Mouse (Mus musculus): ENCODE results near the gene 4933428M09Rik. TPM values are rescaled to one million over a fixed set of nuclear protein-coding genes. Genes with fewer than 3 reads are reported as not detected.
A peak's percentile ranks its signal among the peaks of the same experiment; 100 is the strongest.
"Not testable (repeated sequence)": the region's sequence is repeated elsewhere in the genome, so short reads cannot be mapped to it uniquely, and the experiment has no call there.

Gene 4933428M09Rik
- not detected in 2 replicates for total RNA-seq (2014; rRNA removed)
- not detected in 2 replicates for polyA plus RNA-seq (2015; fragmentation: Nextera tagmentation; extraction: Ambion mirVana)

DNA sequence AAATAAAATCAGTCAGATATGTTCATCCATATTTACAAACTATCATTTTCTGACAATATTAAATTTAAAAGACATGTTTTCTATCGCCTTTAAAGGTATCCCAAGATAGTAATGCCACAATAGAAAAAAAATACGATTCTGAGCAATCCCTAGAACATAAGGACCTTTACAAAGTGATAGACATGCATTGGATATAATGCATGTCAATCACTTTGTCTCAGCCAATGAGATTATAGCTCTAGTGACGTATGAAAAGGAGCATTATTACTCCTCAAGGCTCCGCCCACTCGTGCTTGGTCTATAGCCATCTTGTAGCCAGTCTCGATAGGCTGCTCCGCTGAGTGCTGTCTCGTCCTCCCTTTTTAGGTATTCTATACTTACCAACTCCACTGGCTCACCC lies at the start of gene 4933428M09Rik:
4933428M09Rik (plus strand) TSS at position 301 of the 400 bp plus-strand sequence.
- Histone ChIP-seq H3K27me3 (ENCODE audit: insufficient read depth, low read length) (no peaks in the 10 kb centered on the region), H3K4me3 (ENCODE audit: low read length) (no peak within 1 kb of the TSS), H3K36me3 (ENCODE audit: insufficient read depth, low read length) (no peaks in the 10 kb centered on the region), H3K9ac (replicated peaks; ENCODE audit: low read length) (no peak within 1 kb of the TSS), H3K9me3 (ENCODE audit: low read length) (no peaks in the 10 kb centered on the region), H3K4me1 (ENCODE audit: insufficient read depth, low read length) (no peaks in the 10 kb centered on the region), H3K27ac (no peak within 1 kb of the TSS), H3K4me2 (ENCODE audit: low read depth, low read length) (no peak within 1 kb of the TSS)
- no peak for DNase-seq (ENCODE audit: low spot score)
- 87% methylated on average over 8 of the region's 8 CpGs for WGBS
- no peak for TF ChIP-seq CTCF (IDR thresholded peaks at IDR 0.05; ENCODE audit: low read depth)
- ATAC-seq: no peak

DNA sequence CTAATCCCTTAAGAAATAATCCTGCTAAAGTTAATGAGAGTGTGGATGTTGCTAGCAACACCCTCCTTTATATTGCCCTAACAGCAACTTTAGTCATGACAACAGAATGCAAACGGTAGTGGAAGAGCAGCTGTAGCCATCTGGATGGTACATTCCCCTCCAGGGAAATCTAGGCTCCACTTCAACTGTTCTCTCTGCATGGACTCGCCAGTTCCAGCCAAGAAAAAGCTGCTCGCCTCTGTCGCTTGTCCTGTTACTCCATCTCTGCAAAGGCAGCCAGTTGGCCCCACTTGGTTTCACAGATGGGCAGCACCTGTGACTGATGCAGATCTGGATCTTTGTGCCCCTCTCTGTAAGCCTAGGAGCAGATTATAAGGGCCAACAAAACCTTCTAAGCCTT lies 45.0 kb upstream of the 4933428M09Rik start:
- no peak for TF ChIP-seq CTCF (IDR thresholded peaks at IDR 0.05; ENCODE audit: low read depth)
- Histone ChIP-seq H3K27ac (no peak overlapping the region), H3K4me3 (ENCODE audit: low read length) (no peak overlapping the region), H3K9ac (replicated peaks; ENCODE audit: low read length) (no peak overlapping the region), H3K36me3 (ENCODE audit: insufficient read depth, low read length) (no peaks in the 10 kb centered on the region), H3K27me3 (ENCODE audit: insufficient read depth, low read length) (no peaks in the 10 kb centered on the region), H3K4me2 (ENCODE audit: low read depth, low read length) (no peak overlapping the region), H3K4me1 (ENCODE audit: insufficient read depth, low read length) (no peaks in the 10 kb centered on the region), H3K9me3 (ENCODE audit: low read length) (no peaks in the 10 kb centered on the region)
- 52% methylated on average over 4 of the region's 4 CpGs for WGBS
- peak; percentile 53 for DNase-seq (ENCODE audit: low spot score)
- ATAC-seq: peak; percentile 69; the same call in 1 of the 2 replicates

DNA sequence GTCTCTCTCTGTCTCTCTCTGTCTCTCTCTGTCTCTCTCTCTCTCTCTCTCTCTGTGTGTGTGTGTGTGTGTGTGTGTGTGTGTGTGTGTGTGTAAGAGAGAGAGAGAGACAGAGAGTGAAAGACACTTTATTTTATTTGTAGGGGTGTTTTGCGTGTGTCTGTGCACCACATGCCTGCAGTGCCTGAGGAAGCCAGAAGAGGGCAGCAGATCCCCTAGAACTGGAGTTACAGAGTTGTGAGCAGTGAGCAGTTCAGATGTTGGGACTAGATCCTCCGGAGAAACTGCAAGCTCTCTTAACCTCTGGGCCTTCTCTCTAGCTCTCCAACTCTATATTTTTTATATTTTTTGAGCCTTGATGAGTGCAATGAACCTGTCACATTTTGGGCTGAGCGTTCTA lies 12.5 kb downstream of the 4933428M09Rik start:
- H3K4me2 ChIP-seq (ENCODE audit: low read depth, low read length); ATAC-seq; H3K36me3 ChIP-seq (ENCODE audit: insufficient read depth, low read length); H3K4me3 ChIP-seq (ENCODE audit: low read length); H3K27me3 ChIP-seq (ENCODE audit: insufficient read depth, low read length); H3K4me1 ChIP-seq (ENCODE audit: insufficient read depth, low read length); H3K27ac ChIP-seq; H3K9me3 ChIP-seq (ENCODE audit: low read length); DNase-seq (ENCODE audit: low spot score); H3K9ac ChIP-seq (replicated peaks; ENCODE audit: low read length): not testable (repeated sequence)
- WGBS: 90% methylated on average over 3 of the region's 3 CpGs
- TF ChIP-seq CTCF (IDR thresholded peaks at IDR 0.05; ENCODE audit: low read depth): peak; percentile 28; the same call in 1 of the 2 replicates

DNA sequence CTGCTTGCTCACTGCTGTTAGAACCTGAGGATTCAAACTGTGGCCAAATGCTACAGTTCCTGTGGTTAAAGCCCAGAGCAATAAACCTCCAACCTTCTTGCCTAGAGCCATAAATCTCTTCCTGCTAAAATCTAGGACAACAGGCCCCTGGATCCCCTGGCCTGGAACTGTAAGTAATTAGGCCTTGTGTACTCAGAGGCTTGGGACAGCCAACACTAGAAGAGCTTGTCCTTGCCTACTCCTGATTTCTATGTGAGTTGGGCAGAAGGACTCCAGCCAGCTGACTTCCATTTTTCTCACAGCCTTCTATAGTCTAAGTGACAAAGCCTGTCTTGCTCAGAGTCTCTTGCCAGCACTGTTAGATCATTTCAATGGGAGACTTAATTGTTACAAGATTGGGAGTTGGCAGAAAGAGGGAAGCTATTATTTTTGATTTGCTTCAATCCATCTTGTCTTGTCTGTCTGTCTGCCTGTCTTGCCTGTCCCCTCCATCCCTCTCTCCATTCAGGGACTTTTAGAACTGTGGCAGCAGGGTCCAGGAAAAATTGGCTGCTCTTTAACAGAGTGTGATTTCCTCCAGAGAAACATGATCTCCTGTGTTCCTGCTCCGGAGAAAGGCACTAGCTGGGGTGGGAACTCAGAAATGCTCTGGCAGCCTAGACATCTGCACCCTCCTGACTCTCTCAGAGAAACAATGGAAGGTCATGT lies 15.7 kb downstream of the 4933428M09Rik start:
- no peaks in the 10 kb centered on the region for H3K36me3 ChIP-seq (ENCODE audit: insufficient read depth, low read length)
- H3K4me3 ChIP-seq (ENCODE audit: low read length): no peak overlapping the region
- no peak overlapping the region for H3K9ac ChIP-seq (replicated peaks; ENCODE audit: low read length)
- H3K27ac ChIP-seq: no peak overlapping the region
- H3K4me1 ChIP-seq (ENCODE audit: insufficient read depth, low read length): no peaks in the 10 kb centered on the region
- H3K9me3 ChIP-seq (ENCODE audit: low read length): no peaks in the 10 kb centered on the region
- no peak for TF ChIP-seq CTCF (IDR thresholded peaks at IDR 0.05; ENCODE audit: low read depth)
- WGBS: 62% methylated on average over 1 of the region's 1 CpGs
- DNase-seq (ENCODE audit: low spot score) (peak; percentile 6), ATAC-seq (peak; percentile 51; the same call in 1 of the 2 replicates)
- no peak overlapping the region for H3K4me2 ChIP-seq (ENCODE audit: low read depth, low read length)
- H3K27me3 ChIP-seq (ENCODE audit: insufficient read depth, low read length): no peaks in the 10 kb centered on the region

DNA sequence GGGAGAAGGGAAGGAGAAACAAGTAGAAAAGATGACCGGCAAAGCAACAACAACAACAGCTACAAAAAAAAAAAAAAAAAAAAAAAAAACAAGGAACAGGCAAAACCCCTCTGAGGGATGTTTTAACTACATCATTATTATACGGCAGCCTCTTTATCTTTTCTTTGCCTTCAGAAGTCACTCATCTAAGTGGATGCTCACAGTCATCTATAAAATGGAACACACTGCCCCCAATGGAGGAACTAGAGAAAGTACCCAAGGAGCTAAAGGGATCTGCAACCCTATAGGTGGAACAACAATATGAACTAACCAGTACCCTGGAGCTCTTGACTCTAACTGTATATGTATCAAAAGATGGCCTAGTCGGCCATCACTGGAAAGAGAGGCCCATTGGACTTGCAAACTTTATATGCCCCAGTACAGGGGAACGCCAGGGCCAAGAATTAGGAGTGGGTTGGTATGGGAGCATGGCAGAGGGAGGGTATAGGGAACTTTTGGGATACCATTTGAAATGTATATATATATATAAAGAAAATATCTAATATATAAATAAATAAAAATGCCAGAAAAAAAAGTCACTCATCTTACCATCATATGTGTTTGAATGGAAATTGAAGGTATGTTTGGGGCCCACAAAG lies 30.3 kb downstream of the 4933428M09Rik start:
- Histone ChIP-seq H3K4me3 (ENCODE audit: low read length) (peak overlapping the region; percentile 38), H3K4me2 (ENCODE audit: low read depth, low read length) (peak overlapping the region; percentile 64; the same call in 1 of the 2 replicates)
- not testable (repeated sequence) for H3K27me3 ChIP-seq (ENCODE audit: insufficient read depth, low read length); H3K27ac ChIP-seq; H3K4me1 ChIP-seq (ENCODE audit: insufficient read depth, low read length); DNase-seq (ENCODE audit: low spot score); H3K9ac ChIP-seq (replicated peaks; ENCODE audit: low read length); H3K36me3 ChIP-seq (ENCODE audit: insufficient read depth, low read length); ATAC-seq; H3K9me3 ChIP-seq (ENCODE audit: low read length)
- 86% methylated on average over 3 of the region's 4 CpGs for WGBS

- H3K4me3 ChIP-seq (ENCODE audit: low read length): peak within 1 kb of the TSS; percentile 38
- peak; percentile 87 for ATAC-seq
- peak; percentile 75 for DNase-seq (ENCODE audit: low spot score)
- no peaks in the 10 kb centered on the region for H3K4me1 ChIP-seq (ENCODE audit: insufficient read depth, low read length)
- no peaks in the 10 kb centered on the region for H3K27me3 ChIP-seq (ENCODE audit: insufficient read depth, low read length)
- H3K9ac ChIP-seq (replicated peaks; ENCODE audit: low read length): peak within 1 kb of the TSS; percentile 24; the same call in 1 of the 2 replicates
- no peaks in the 10 kb centered on the region for H3K9me3 ChIP-seq (ENCODE audit: low read length)
- peak within 1 kb of the TSS; percentile 64 for H3K4me2 ChIP-seq (ENCODE audit: low read depth, low read length)
- no peaks in the 10 kb centered on the region for H3K36me3 ChIP-seq (ENCODE audit: insufficient read depth, low read length)
- 26% methylated on average over 31 of the region's 31 CpGs for WGBS
- no peak for TF ChIP-seq CTCF (IDR thresholded peaks at IDR 0.05; ENCODE audit: low read depth)
- no peak within 1 kb of the TSS for H3K27ac ChIP-seq
These were observed 30.8 kb downstream of the 4933428M09Rik start, which contains the start of gene Mum1l1 for GRCm38 (mm10) chrX:139209829-139210225. TSS of gene Mum1l1 (plus strand) at chrX:139210042.

Measured in hindbrain, postnatal 0 days (tissue).